Mouse (Mus musculus) testis, adult 2 months (tissue): ENCODE measurements around the gene Pctp. TPM values are rescaled to one million over a fixed set of nuclear protein-coding genes. Genes with fewer than 3 reads are reported as not detected.
A peak's percentile ranks its signal among the peaks of the same experiment; 100 is the strongest.

ENCODE experiments used
- H3K27ac ChIP-seq: fragments of 200-500 bp; 2 replicates; pipeline ENCODE4 v1.5.1; 2012; ENCODE audit warnings: low read depth, low read length; ENCODE audit not compliant: control insufficient read depth, insufficient read depth
- H3K27me3 ChIP-seq: fragments of 200-500 bp; 2 replicates; pipeline ENCODE4 v1.6.1; 2012; ENCODE audit warnings: mild to moderate bottlenecking, low read length, moderate library complexity; ENCODE audit not compliant: control insufficient read depth, insufficient read depth
- H3K36me3 ChIP-seq: fragments of 200-500 bp; 2 replicates; pipeline ENCODE4 v1.6.1; 2012; ENCODE audit warnings: mild to moderate bottlenecking, low read length; ENCODE audit not compliant: control insufficient read depth, insufficient read depth
- H3K4me1 ChIP-seq: fragments of 200-500 bp; 2 replicates; pipeline ENCODE4 v1.6.1; 2012; ENCODE audit warnings: low read length; ENCODE audit not compliant: control insufficient read depth, insufficient read depth
- H3K4me3 ChIP-seq: fragments of 200-500 bp; 2 replicates; pipeline ENCODE4 v1.5.1; 2012; ENCODE audit warnings: low read depth, mild to moderate bottlenecking, low read length, moderate library complexity, mixed read lengths; ENCODE audit not compliant: control insufficient read depth
- CTCF ChIP-seq: fragments of 200-500 bp; IDR thresholded peaks from 2 replicates; pipeline ENCODE4 v1.5.1; 2012; ENCODE audit warnings: low read depth, mild to moderate bottlenecking, inconsistent platforms, low read length, moderate library complexity; ENCODE audit not compliant: control insufficient read depth, insufficient read depth, insufficient replicate concordance
- POLR2A ChIP-seq: fragments of 200-500 bp; IDR thresholded peaks from 2 replicates; pipeline ENCODE4 v1.6.1; 2012; ENCODE audit warnings: low read depth, mild to moderate bottlenecking, inconsistent platforms, low read length, moderate library complexity; ENCODE audit not compliant: control insufficient read depth
- polyA plus RNA-seq: library from polyadenylated mRNA; depleted of rRNA; stranded (reverse); fragments of >200 nt; gene quantifications from 2 replicates; pipeline ENCODE4 v1.2.3, GENCODE M21; 2012

Gene Pctp
- polyA plus RNA-seq, 1 experiment = 5.7 TPM

DNA sequence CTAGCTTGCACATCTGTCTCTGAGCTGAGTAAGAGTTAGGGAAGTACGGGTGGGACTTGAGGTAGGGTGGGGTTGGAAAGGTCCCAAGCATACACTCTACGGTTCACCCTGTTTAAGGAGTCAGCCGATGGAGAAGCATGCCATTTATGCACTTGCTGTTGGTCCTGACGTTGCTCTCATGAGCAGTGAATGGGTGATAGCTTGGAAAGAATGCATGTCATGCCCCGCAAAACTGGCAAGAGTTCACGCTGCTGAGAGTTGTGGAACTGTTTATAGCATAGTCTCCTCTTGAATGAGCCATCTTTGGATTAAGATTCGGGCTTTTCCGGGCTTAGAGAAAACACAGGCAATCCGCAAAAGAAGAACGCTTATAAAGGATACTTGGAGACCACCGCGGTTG, 32.0 kb upstream of the Pctp start:
- peak overlapping the region; percentile 80 for H3K4me3 ChIP-seq
- no peak overlapping the region for H3K27ac ChIP-seq
- no peak for TF ChIP-seq POLR2A
- no peak for TF ChIP-seq CTCF
- no peaks in the 10 kb centered on the region for H3K36me3 ChIP-seq
- H3K4me1 ChIP-seq = peaks cover 6% of the 10 kb centered on the region
- no peaks in the 10 kb centered on the region for H3K27me3 ChIP-seq

GRCm38 (mm10) chr11:90033442-90033841, 30.7 kb upstream of the Pctp start:
- H3K27me3 ChIP-seq = no peaks in the 10 kb centered on the region
- no peak overlapping the region for H3K4me3 ChIP-seq
- no peaks in the 10 kb centered on the region for H3K36me3 ChIP-seq

GRCm38 (mm10) chr11:90032807-90033206, 30.1 kb upstream of the Pctp start:
- Histone ChIP-seq H3K27me3 (no peaks in the 10 kb centered on the region), H3K4me3 (no peak overlapping the region), H3K4me1 (peaks cover 9% of the 10 kb centered on the region), H3K36me3 (no peaks in the 10 kb centered on the region), H3K27ac (no peak overlapping the region)
- TF ChIP-seq POLR2A (no peak), CTCF (no peak)

More at GRCm38 (mm10) chr11:90033442-90033841, 30.7 kb upstream of the Pctp start:
- Histone ChIP-seq H3K27ac (no peak overlapping the region), H3K4me1 (peaks cover 9% of the 10 kb centered on the region)
- TF ChIP-seq POLR2A = no peak
- TF ChIP-seq CTCF = no peak

DNA sequence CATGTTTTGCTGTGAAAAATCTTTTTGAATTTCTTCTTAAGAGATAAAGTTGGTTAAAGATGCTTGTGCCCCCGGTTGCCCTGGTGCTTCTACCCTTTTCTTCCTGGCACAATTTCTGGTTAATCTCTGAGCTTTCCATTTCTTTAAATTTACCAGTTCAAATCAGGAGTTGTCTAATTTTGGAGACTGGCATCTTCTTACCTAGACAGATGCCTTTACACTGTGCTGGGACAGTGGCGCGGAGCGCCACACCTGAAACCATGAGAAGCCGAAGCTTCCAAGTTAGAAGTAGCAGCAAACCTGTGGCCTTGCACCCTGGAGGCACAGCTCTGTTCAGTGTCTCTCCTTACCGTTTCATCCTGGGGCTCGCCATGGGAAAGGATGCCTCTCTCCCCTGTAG, 28.4 kb upstream of the Pctp start:
- no peaks in the 10 kb centered on the region for H3K36me3 ChIP-seq
- TF ChIP-seq POLR2A = no peak
- TF ChIP-seq CTCF = no peak
- H3K27ac ChIP-seq = no peak overlapping the region
- peaks cover 9% of the 10 kb centered on the region for H3K4me1 ChIP-seq
- no peaks in the 10 kb centered on the region for H3K27me3 ChIP-seq
- no peak overlapping the region; the same call in 1 of the 2 replicates for H3K4me3 ChIP-seq

GRCm38 (mm10) chr11:90030557-90030956, 27.9 kb upstream of the Pctp start:
- Histone ChIP-seq H3K27ac (no peak overlapping the region), H3K4me3 (peak overlapping the region; percentile 52), H3K36me3 (no peaks in the 10 kb centered on the region), H3K4me1 (peaks cover 9% of the 10 kb centered on the region), H3K27me3 (no peaks in the 10 kb centered on the region)
- TF ChIP-seq CTCF (no peak), POLR2A (no peak)

GRCm38 (mm10) chr11:90029841-90030398, 27.2 kb upstream of the Pctp start, which contains the start of gene Tmem100:
Gene Tmem100 (plus strand): TSS chr11:90030348.
- Histone ChIP-seq H3K36me3 (no peaks in the 10 kb centered on the region), H3K27me3 (no peaks in the 10 kb centered on the region), H3K4me1 (peaks cover 7% of the 10 kb centered on the region), H3K27ac (no peak within 1 kb of the TSS), H3K4me3 (peak within 1 kb of the TSS; percentile 52)
- no peak for TF ChIP-seq CTCF
- no peak for TF ChIP-seq POLR2A

- TF ChIP-seq CTCF (no peak), POLR2A (no peak)
- Histone ChIP-seq H3K27me3 (no peaks in the 10 kb centered on the region), H3K27ac (no peak overlapping the region), H3K4me3 (peak overlapping the region; percentile 2), H3K36me3 (no peaks in the 10 kb centered on the region), H3K4me1 (peaks cover 7% of the 10 kb centered on the region)
Observed at GRCm38 (mm10) chr11:90029354-90029753, 26.7 kb upstream of the Pctp start.

- Histone ChIP-seq H3K27me3 (no peaks in the 10 kb centered on the region), H3K27ac (no peak overlapping the region), H3K4me3 (no peak overlapping the region), H3K4me1 (peaks cover 7% of the 10 kb centered on the region), H3K36me3 (no peaks in the 10 kb centered on the region)
- no peak for TF ChIP-seq CTCF
Observed at GRCm38 (mm10) chr11:90028746-90029145, 26.1 kb upstream of the Pctp start.
